Mouse (Mus musculus) bone marrow, adult 2 months (tissue): ENCODE measurements around the gene Pcbp1. TPM values are rescaled to one million over a fixed set of nuclear protein-coding genes. Genes with fewer than 3 reads are reported as not detected.
A peak's percentile ranks its signal among the peaks of the same experiment; 100 is the strongest.
"Not testable (repeated sequence)": the region's sequence is repeated elsewhere in the genome, so short reads cannot be mapped to it uniquely, and the experiment has no call there.

Experiments
- H3K27ac ChIP-seq: fragments of 200-500 bp; 2 replicates; pipeline ENCODE4 v1.5.1; 2012; ENCODE audit warnings: low read depth, mild to moderate bottlenecking, control low read depth, inconsistent platforms, low read length; ENCODE audit not compliant: control insufficient read depth, poor library complexity, insufficient read depth
- H3K4me1 ChIP-seq: fragments of 200-500 bp; 2 replicates; pipeline ENCODE4 v1.6.1; 2011; ENCODE audit warnings: low read length; ENCODE audit not compliant: control insufficient read depth, insufficient read depth
- H3K4me3 ChIP-seq: fragments of 200-500 bp; replicated peaks from 2 replicates; pipeline ENCODE3; 2011; ENCODE audit warnings: mild to moderate bottlenecking, low read depth, low read length, control low read depth; ENCODE audit not compliant: control insufficient read depth
- CTCF ChIP-seq: fragments of 200-500 bp; IDR thresholded peaks from 2 replicates; pipeline ENCODE4 v1.5.1; 2011; ENCODE audit warnings: low read length, control low read depth; ENCODE audit not compliant: control insufficient read depth, insufficient read depth
- POLR2A ChIP-seq: fragments of 200-500 bp; IDR thresholded peaks from 2 replicates; pipeline ENCODE4 v1.6.1; 2011; ENCODE audit warnings: low read depth, mild to moderate bottlenecking, control low read depth, low read length, borderline replicate concordance; ENCODE audit not compliant: control insufficient read depth
- WGBS: fragments of 180-500 bp; shearing (Covaris S2); methylation state at CpG from one replicate; pipeline ENCODE4 v1.1.7; 2018; 5-methylcytosine and 5-hydroxymethylcytosine counted together
- polyA plus RNA-seq: library from polyadenylated mRNA; stranded (reverse); fragments of >200 nt; gene quantifications from 2 replicates; pipeline ENCODE4 v1.2.4, GENCODE M21; 2011; ENCODE audit warnings: low replicate concordance; ENCODE audit not compliant: missing spikeins, insufficient read depth, insufficient read length

The Pcbp1 gene
- 52.9 and 86.3 TPM in 2 replicates for polyA plus RNA-seq

- Histone ChIP-seq H3K4me3 (peak within 1 kb of the TSS; percentile 99), H3K27ac (peak within 1 kb of the TSS; percentile 99), H3K4me1 (peaks cover 1% of the 10 kb centered on the region; the same call in 1 of the 2 replicates)
- under 1% methylated on average over 105 of the region's 120 CpGs for WGBS
- TF ChIP-seq POLR2A (peak; percentile 68; the same call in 1 of the 2 replicates), CTCF (no peak)
Observed at GRCm38 (mm10) chr6:86526032-86526960, at the start of gene Pcbp1. TSS of gene Pcbp1 (minus strand) at chr6:86526321.

DNA sequence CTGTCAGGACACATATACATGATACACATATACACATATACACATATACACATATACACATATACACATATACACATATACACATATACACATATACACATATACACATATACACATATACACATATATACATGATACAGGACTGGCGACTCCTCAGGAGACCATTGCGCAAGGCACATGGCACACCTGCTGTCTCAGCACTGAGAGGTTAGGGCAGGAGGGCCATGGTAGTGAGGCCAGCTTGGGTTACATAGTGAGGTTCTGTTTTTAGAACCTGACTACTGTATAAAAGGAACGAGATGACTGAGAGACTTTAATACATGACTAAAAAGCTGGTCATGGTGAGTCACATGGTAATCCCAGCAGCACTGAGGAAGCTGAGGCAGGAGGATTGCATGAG is 48.4 kb upstream of the Pcbp1 start:
- Histone ChIP-seq H3K4me3 (no peak overlapping the region), H3K27ac (no peak overlapping the region), H3K4me1 (no peaks in the 10 kb centered on the region; the same call in 1 of the 2 replicates)
- 84% methylated on average over 3 of the region's 3 CpGs for WGBS
- TF ChIP-seq POLR2A (no peak), CTCF (no peak)

GRCm38 (mm10) chr6:86570830-86571229 is 44.7 kb upstream of the Pcbp1 start:
- Histone ChIP-seq H3K27ac (peak overlapping the region; percentile 83), H3K4me1 (peaks cover 1% of the 10 kb centered on the region; the same call in 1 of the 2 replicates), H3K4me3 (no peak overlapping the region)
- TF ChIP-seq CTCF: no peak
- TF ChIP-seq POLR2A: no peak
- 11% methylated on average over 9 of the region's 9 CpGs for WGBS

- TF ChIP-seq POLR2A: no peak
- TF ChIP-seq CTCF: no peak
- WGBS: 47% methylated on average over 3 of the region's 3 CpGs
- Histone ChIP-seq H3K27ac (no peak overlapping the region), H3K4me3 (no peak overlapping the region), H3K4me1 (peaks cover 1% of the 10 kb centered on the region; the same call in 1 of the 2 replicates)
Observed at GRCm38 (mm10) chr6:86569461-86569820, 43.3 kb upstream of the Pcbp1 start.

- Histone ChIP-seq H3K27ac (no peak overlapping the region), H3K4me1 (peaks cover 1% of the 10 kb centered on the region; the same call in 1 of the 2 replicates), H3K4me3 (no peak overlapping the region)
- 67% methylated on average over 3 of the region's 3 CpGs for WGBS
- TF ChIP-seq CTCF: no peak
- TF ChIP-seq POLR2A: no peak
Observed at GRCm38 (mm10) chr6:86568816-86569460, 42.8 kb upstream of the Pcbp1 start.

GRCm38 (mm10) chr6:86565782-86566181 is 39.7 kb upstream of the Pcbp1 start:
- peaks cover 1% of the 10 kb centered on the region; the same call in 1 of the 2 replicates for H3K4me1 ChIP-seq
- TF ChIP-seq CTCF: no peak
- TF ChIP-seq POLR2A: no peak
- H3K27ac ChIP-seq: no peak overlapping the region
- 86% methylated on average over 2 of the region's 2 CpGs for WGBS
- no peak overlapping the region for H3K4me3 ChIP-seq

- 84% methylated on average over 1 of the region's 1 CpGs for WGBS
- not testable (repeated sequence) for H3K4me3 ChIP-seq, H3K27ac ChIP-seq, H3K4me1 ChIP-seq
- TF ChIP-seq CTCF: 0 out of 2 replicates have a peak, but pooled peaks have one; percentile 5
Observed at GRCm38 (mm10) chr6:86557182-86557581, 31.1 kb upstream of the Pcbp1 start.

- TF ChIP-seq CTCF (no peak), POLR2A (no peak)
- Histone ChIP-seq H3K4me3 (no peak overlapping the region), H3K4me1 (peaks cover 2% of the 10 kb centered on the region), H3K27ac (no peak overlapping the region)
- 56% methylated on average over 3 of the region's 3 CpGs for WGBS
Observed at GRCm38 (mm10) chr6:86556345-86557058, 30.4 kb upstream of the Pcbp1 start.
